Mouse (Mus musculus): ENCODE data around the gene Zbtb11.

DNA sequence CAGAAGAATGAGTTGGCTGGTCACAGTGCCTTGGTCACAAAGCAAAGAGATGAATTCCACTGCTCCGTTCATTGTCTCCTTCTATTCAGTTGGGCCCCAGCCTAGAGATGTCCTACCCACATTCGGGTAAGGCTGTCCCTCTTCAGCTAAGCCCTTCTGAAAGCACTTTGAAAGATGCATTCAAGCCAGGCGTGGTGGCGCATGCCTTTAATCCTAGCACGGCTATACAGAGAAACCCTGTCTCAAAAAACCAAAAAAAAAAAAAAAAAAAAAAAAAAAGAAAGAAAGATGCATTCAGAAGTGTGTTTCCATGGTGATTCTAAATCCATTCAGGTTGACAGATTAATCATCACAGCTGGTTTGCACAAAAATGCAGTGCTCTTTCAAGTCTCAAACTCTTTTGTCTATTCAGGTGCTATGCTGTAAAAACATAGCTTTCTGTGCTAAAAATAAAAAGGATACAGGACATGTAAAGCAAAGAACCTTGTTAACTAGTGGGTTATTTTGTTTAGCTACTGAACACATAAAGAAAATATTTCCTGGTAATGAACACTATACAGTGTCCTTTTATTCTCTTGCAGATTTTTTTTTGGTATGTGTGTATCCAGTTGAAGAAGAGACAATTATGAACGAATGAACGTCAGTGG is 83.4 kb downstream of the Zbtb11 start:
- TF ChIP-seq GATA1 (IDR thresholded peaks at IDR 0.05; ENCODE audit: low read length) (no peak), TAL1 (IDR thresholded peaks at IDR 0.05; ENCODE audit: low read length) (peak; percentile 19; the same call in 1 of the 3 replicates)
